Comparison of ENCODE assay signal across 8 mouse cellular contexts in genomic region chr11:54028044-54028951, GRCm38 (mm10). TPM values are rescaled to one million over a fixed set of nuclear protein-coding genes. Genes with fewer than 3 reads are reported as not detected.
DNase-seq lines count a peak whose midpoint lies in the region; ATAC-seq and TF ChIP-seq lines count a peak whose summit lies in the region.

Gene Slc22a4, minus strand, starts transcription at chr11:54028090.

- H3K36me3 ChIP-seq in embryonic facial prominence, embryonic 10.5 days (replicated peaks), result no peaks in the 10 kb centered on the region
- H3K36me3 ChIP-seq in intestine, postnatal 0 days (ENCODE audit: control insufficient read depth, insufficient read depth), result no peaks in the 10 kb centered on the region
- no peaks in the 10 kb centered on the region for H3K36me3 ChIP-seq in limb, embryonic 10.5 days
- no peaks in the 10 kb centered on the region for H3K36me3 ChIP-seq in midbrain, embryonic 11.5 days (ENCODE audit: control insufficient read depth, insufficient read depth, low read length)

- peak within 1 kb of the TSS; percentile 77 for H3K27ac ChIP-seq in embryonic facial prominence, embryonic 10.5 days (replicated peaks)
- no peak within 1 kb of the TSS for H3K27ac ChIP-seq in intestine, postnatal 0 days (ENCODE audit: low read depth, low read length)
- peak within 1 kb of the TSS; percentile 76 for H3K27ac ChIP-seq in limb, embryonic 10.5 days
- H3K27ac ChIP-seq in midbrain, embryonic 11.5 days (ENCODE audit: low read depth, low read length), result no peak within 1 kb of the TSS

- peak within 1 kb of the TSS; percentile 90 for H3K4me2 ChIP-seq in intestine, postnatal 0 days (replicated peaks; ENCODE audit: low read depth)
- peak within 1 kb of the TSS; percentile 94 for H3K4me2 ChIP-seq in midbrain, embryonic 11.5 days

- 3% methylated on average over 61 of the region's 61 CpGs for WGBS in embryonic facial prominence, embryonic 10.5 days
- WGBS in intestine, postnatal 0 days, result 2% methylated on average over 61 of the region's 61 CpGs
- 3% methylated on average over 61 of the region's 61 CpGs for WGBS in limb, embryonic 10.5 days
- 2% methylated on average over 58 of the region's 61 CpGs for WGBS in midbrain, embryonic 11.5 days

- no peaks in the 10 kb centered on the region for H3K9me3 ChIP-seq in embryonic facial prominence, embryonic 10.5 days
- H3K9me3 ChIP-seq in intestine, postnatal 0 days (ENCODE audit: control insufficient read depth), result no peaks in the 10 kb centered on the region
- H3K9me3 ChIP-seq in limb, embryonic 10.5 days (replicated peaks), result no peaks in the 10 kb centered on the region
- no peaks in the 10 kb centered on the region for H3K9me3 ChIP-seq in midbrain, embryonic 11.5 days (ENCODE audit: control insufficient read depth, low read length)

- peak; percentile 54 for TF ChIP-seq CTCF in intestine, postnatal 0 days (IDR thresholded peaks at IDR 0.05; ENCODE audit: low read depth)

- H3K9ac ChIP-seq in intestine, postnatal 0 days (ENCODE audit: low read depth, low read length), result peak within 1 kb of the TSS; percentile 35; the same call in 1 of the 2 replicates
- peak within 1 kb of the TSS; percentile 77 for H3K9ac ChIP-seq in midbrain, embryonic 11.5 days (ENCODE audit: low read length)

- H3K27me3 ChIP-seq in embryonic facial prominence, embryonic 10.5 days (replicated peaks; ENCODE audit: low read depth, poor library complexity, severe bottlenecking), result peaks cover 58% of the 10 kb centered on the region
- H3K27me3 ChIP-seq in intestine, postnatal 0 days (replicated peaks; ENCODE audit: control insufficient read depth, insufficient read depth, low read length), result 0 out of 2 replicates have a peak, but pooled peaks cover 4% of the 10 kb centered on the region
- peaks cover 51% of the 10 kb centered on the region for H3K27me3 ChIP-seq in limb, embryonic 10.5 days (ENCODE audit: low read depth, poor library complexity, severe bottlenecking)
- peaks cover 20% of the 10 kb centered on the region for H3K27me3 ChIP-seq in midbrain, embryonic 11.5 days (ENCODE audit: control insufficient read depth, insufficient read depth, low read length)

- ATAC-seq in intestine, postnatal 0 days, result peak; percentile 79
- ATAC-seq in midbrain, embryonic 11.5 days (ENCODE audit: low FRiP score), result peak; percentile 93

- peak; percentile 92 to 93 for DNase-seq in adrenal gland, postnatal 36 days
- peak; percentile 83 for DNase-seq in embryonic facial prominence, embryonic 10.5 days (ENCODE audit: low spot score)
- no peak for DNase-seq in gonadal fat pad, adult 2 months (ENCODE audit: low read depth)
- peak; percentile 81 for DNase-seq in limb, embryonic 10.5 days (ENCODE audit: low spot score)
- DNase-seq in midbrain, embryonic 11.5 days (ENCODE audit: low spot score, missing footprints), result peak; percentile 97
- DNase-seq in right cerebral cortex, postnatal 36 days (ENCODE audit: low spot score in 2 of 2), result peak; percentile 29 to 50
- no peak for DNase-seq in B cell, adult 2 months

- H3K4me1 ChIP-seq in embryonic facial prominence, embryonic 10.5 days, result peaks cover 17% of the 10 kb centered on the region
- no peaks in the 10 kb centered on the region for H3K4me1 ChIP-seq in intestine, postnatal 0 days (replicated peaks; ENCODE audit: control insufficient read depth, insufficient read depth, low read length)
- H3K4me1 ChIP-seq in limb, embryonic 10.5 days, result peaks cover 18% of the 10 kb centered on the region
- no peaks in the 10 kb centered on the region; the same call in 1 of the 2 replicates for H3K4me1 ChIP-seq in midbrain, embryonic 11.5 days (ENCODE audit: control insufficient read depth, insufficient read depth, low read length)

- H3K4me3 ChIP-seq in embryonic facial prominence, embryonic 10.5 days, result peak within 1 kb of the TSS; percentile 68
- H3K4me3 ChIP-seq in intestine, postnatal 0 days (ENCODE audit: low read depth, low read length), result peak within 1 kb of the TSS; percentile 45
- H3K4me3 ChIP-seq in limb, embryonic 10.5 days, result peak within 1 kb of the TSS; percentile 58
- H3K4me3 ChIP-seq in midbrain, embryonic 11.5 days (ENCODE audit: low read depth, low read length), result peak within 1 kb of the TSS; percentile 49

RNA-seq across cellular contexts. Expression of gene Slc22a4, which starts in this region (rescaled TPM):
- 1 to 10 TPM; 4.3 to 8.2 TPM for total RNA-seq in adrenal gland, postnatal 36 days (2021)
- polyA plus RNA-seq in embryonic facial prominence, embryonic 10.5 days (2016; fragmentation: Nextera tagmentation; extraction: Ambion mirVana), result 0.82 and 1.1 TPM in 2 replicates
- 8.7 and 16.5 TPM in 2 replicates for polyA plus RNA-seq in gonadal fat pad, adult 2 months (2012; rRNA removed)
- polyA plus RNA-seq in intestine, postnatal 0 days (2015; fragmentation: Nextera tagmentation; extraction: Ambion mirVana), result 1.2 and 1.3 TPM in 2 replicates
- polyA plus RNA-seq in limb, embryonic 10.5 days (2016; fragmentation: Nextera tagmentation; extraction: Ambion mirVana), result 1.1 TPM in 2 replicates
- polyA plus RNA-seq in midbrain, embryonic 11.5 days (2014; fragmentation: Nextera tagmentation; extraction: Ambion mirVana), result 1.4 and 1.5 TPM in 2 replicates

Comparison
In these comparisons a context has a peak if more than half of its experiments do, and no peak if none do; other contexts are left out.
1. DNase-seq: peak in adrenal gland, postnatal 36 days (2 of 2), embryonic facial prominence, embryonic 10.5 days (single experiment), limb, embryonic 10.5 days (single experiment), midbrain, embryonic 11.5 days (single experiment) and right cerebral cortex, postnatal 36 days (2 of 2); none in gonadal fat pad, adult 2 months (single experiment) and B cell, adult 2 months (0 of 2).
2. H3K27ac ChIP-seq: peak in embryonic facial prominence, embryonic 10.5 days (single experiment) and limb, embryonic 10.5 days (single experiment); none in intestine, postnatal 0 days (single experiment) and midbrain, embryonic 11.5 days (single experiment).
3. Peak in every context shown above with its lines, with median percentiles within 50 percentile points of each other: H3K4me3 ChIP-seq.